Mouse (Mus musculus) ES-CJ7 (cell line): ENCODE measurements around the gene Sall1.

Experiments used
- DNase-seq: peaks from one replicate; pipeline ENCODE4 v3.0.0; 2011; ENCODE audit warnings: low read depth, low spot score

Gene Sall1

DNA sequence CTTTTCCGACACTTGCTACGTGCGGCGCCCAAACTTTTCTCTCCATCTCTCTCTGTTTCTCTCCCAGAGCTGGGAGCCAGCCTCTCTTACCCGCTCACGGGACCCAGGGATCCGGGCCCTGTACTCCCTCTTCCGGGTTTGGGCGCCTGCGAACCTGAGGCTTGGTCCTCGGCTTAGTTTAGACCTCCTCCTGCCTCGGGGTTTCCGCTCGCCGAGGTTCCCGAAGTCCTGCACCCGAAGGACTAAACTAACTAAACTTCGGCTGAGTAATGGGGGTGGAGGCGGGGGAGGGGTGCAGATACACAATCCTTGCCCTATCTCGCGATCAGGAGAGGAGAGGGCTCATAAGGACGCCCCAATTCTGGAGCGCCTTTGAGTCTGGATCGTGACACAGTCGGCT, at the start of gene Sall1:
Gene Sall1, minus strand, starts transcription at position 223 of the 400 bp plus-strand sequence.
- peak; percentile 78 for DNase-seq

DNA sequence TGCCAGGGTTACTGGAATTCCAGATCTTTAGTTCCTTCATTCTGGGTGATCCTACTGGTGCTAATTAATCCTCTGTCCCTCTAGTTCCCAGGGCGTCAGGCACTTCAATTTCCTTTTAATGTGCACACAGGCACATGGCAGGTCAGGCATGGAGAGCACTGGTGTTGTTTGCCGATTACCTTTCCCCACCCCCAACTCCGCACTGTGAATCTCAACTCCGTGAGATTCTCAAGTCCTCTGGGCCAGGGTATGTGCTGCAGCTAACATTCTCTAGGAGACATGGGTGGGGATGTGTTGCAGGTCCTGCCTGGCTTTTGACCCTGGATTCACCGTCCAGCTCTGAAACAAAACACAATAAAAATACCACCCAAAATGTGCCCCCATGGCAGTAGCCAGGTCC, 46.0 kb upstream of the Sall1 start:
- DNase-seq = no peak

DNA sequence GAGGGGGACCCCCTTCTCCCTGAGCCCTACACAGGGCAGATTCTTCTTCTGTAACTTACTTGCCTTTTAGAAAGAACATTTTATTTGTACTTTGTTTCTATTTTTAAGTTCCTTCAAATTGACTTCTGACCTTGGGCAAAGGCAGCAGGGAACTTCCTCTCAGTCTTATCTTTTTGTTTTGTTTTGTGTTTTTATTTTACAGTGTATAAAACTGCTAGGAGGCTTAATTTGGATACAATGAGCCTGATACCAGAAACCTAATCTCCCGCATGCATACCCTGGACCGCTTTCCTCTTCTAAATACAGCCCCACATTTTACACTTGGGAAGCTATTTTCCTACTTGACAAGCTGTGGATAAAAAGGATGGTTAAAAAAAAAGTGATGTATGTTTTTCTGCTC, 35.2 kb upstream of the Sall1 start:
- no peak for DNase-seq

DNA sequence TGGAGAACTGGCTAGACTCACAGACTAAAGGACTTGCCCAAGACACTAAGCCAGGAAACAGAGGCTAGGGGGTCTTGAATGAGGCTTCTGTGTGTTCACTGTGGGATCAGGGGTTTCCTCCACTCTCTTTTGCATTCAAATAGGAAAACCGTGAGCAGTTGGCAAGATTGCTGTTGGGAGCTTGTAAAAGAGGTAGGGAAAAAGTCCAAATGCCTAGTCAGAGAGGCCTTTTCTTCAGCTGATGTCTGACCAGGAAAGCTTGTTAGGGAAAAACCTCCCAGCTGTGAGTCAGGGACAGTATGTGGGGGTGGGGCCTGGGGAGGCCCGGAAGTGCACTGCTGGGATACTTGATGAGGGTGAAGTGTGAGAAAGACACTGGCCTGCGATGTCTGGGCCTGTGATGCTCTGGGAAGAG, 29.0 kb upstream of the Sall1 start:
- DNase-seq = peak; percentile 83

DNA sequence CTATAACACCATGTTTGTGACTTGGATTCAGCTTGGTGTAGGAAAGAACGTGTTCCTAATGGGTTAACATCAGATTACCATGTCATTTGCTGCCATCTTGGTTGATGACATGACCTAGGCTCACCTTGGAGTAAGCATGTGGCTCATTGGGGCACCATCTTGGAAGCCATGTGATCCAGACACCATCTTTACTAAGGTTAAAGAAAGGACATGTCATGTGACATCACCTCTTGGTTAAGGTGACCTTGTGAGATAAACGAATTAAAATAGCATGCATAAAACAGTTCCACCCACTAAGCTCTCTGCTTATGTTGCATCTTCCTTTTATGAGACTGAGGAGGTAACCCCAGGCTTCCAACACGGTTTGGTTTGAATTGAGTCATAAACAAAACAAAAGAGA, 23.5 kb upstream of the Sall1 start:
- peak; percentile 93 for DNase-seq

DNA sequence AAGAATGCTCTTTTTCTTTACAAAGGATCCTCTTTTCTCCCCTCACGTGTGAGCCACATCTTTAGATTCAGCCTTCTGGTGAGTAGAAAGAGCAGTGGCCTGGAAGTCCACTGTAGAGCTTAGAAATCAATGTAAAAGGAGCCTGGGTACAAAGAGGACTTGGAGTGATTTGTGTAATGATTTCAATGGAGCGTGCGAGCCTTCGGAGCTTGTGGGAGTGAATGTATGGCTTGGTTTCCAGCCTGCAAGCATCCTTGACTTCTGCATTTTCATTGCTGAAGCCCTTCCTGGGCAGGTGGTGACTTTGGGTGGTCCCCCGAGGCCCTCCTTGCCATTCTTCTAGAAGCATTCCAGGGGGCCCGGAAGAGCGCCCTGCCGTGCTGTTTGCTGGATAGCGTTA, 20.1 kb upstream of the Sall1 start:
- peak; percentile 43 for DNase-seq

DNA sequence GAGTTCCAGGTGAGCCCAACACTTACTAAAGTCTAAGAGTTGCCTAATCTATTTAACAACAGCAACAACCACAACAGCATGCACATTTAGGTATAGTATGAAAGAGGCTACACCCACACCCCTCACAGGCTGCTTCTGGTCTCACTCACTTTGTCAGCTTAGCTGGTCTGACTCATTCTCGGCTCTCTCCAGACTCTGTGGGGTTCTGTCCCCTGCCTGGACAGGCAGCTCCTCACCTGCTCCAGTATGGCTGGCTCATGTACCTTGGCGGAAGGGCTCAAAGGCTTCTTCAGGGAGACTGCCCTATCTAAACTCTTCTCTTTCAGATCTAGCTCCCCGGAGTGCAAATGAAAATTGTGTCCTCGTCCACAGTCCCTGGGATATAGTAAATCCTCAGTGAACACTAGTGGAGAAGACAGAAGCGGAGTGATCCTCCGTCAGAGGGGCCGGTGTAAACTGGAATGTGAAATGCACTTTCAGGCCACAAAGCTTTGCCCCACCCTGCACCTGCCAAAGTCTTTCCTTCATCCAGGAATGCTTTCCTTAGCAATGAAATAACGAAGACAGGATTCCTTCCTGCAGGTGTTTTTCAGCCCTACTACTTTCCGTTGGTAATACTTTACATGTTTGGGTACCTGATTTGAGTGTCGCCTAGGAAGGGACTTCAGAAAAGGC, 19.5 kb upstream of the Sall1 start:
- peak; percentile 77 for DNase-seq

DNA sequence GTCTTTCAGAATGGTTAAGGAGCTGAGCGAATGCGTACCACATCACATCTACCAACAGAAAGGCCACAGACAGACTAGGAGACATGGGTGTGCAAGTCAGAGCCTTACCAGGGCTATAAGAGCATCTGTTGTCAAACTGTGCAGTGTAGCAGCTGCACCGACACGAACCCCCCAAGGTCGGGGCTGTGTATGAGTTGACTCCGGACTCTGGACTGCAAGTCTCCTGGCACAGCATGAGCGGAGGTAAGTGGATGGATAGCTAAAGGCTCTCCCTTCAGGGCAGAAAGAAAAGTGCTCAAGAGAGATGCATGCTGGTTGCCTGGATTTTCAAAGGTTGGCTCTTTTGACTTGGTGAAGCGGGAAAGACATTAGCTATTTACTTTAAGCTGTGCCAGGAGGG, 16.8 kb upstream of the Sall1 start:
- no peak for DNase-seq

DNA sequence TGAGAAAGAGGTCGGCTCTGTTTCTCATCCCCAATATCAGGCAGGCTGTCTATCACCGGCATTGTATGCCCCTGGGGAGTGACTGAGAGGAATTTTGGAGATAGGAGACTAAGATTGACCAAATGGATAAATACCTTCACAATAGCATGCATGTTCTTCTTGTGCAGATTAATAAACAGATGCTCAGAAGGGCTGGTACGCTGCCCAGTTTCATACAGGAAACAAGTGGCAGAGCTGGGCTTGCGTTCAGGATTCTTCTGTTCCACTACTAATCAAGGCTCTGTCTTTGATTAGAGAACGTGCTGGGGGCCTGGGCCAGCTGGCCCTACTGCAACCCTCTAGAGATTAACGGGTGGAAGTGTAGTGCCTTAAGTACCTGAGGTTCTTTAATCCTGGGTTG, 15.5 kb upstream of the Sall1 start:
- no peak for DNase-seq

DNA sequence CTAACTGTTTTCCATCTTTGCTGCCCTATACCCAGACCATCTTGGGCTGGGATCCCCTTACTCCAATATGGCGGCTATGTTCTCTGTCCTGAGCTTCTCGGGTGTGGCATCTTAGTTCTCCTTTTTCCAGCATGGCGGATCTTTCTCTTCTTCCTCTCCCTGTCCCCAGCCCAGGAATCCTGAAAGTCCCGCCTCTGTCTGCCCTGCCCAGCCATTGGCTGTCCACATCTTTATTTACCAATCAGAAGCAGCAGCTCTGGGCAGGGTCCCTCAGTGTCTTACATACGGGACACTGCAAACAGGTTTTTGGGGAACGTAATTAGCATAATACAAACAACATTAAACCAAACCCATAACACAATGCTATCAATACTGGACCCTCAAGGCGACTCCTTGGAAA, 8.9 kb upstream of the Sall1 start:
- peak; percentile 96 for DNase-seq

DNA sequence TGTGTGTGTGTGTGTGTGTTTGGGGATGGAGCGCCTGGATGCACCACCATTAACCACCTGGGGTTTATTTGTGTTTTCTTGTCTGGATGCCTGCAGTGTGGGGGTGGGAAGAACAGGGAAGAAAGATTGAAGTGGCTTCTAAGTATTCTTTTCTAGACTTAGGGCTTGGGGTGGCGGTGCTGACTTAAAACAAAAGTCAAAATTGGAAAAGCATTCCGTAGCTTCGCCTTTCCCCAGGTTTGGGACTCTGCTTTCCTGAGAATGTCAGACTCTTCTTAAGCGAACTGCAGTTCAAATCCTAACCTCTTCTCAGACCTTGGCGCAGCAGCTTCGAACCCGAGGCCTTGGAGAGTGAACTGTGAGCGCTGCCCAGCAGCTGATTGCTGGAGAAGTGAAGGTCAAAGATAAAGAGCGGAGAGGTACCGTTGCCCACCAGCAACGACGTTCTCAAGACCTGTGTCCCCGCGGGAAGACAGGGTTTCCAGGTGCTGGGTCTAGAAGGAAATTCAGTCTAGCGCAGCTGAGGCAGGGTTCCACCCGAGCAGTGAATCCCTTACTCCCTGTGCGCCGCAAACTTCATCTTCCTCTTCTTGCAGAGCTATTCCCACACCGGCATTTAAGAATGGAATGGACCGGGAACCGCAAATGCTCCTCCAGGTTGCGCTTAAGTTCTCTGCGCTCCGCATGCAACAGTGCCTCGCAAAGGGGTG, 2.8 kb upstream of the Sall1 start:
- DNase-seq = peak; percentile 88

DNA sequence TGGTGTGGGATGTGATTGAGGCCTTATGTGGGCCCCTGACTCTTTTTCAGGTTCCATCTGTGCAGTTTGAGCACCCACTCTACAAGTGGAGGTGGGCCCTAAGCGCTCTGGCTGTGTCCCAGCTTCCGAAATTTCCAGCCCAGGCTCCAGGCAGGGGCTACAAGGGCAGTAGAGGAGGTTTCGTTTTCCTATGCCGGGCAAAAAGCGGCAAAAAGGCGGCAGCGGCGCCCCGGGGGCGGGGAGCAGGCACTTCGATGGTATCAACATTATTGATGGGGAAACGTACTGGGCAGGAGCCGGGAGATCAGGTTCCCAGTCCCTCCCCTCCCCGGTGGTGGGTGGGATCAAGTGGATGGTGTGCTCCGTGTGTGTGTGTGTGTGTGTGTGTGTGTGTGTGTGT, 2.3 kb upstream of the Sall1 start:
- peak; percentile 83 for DNase-seq

DNA sequence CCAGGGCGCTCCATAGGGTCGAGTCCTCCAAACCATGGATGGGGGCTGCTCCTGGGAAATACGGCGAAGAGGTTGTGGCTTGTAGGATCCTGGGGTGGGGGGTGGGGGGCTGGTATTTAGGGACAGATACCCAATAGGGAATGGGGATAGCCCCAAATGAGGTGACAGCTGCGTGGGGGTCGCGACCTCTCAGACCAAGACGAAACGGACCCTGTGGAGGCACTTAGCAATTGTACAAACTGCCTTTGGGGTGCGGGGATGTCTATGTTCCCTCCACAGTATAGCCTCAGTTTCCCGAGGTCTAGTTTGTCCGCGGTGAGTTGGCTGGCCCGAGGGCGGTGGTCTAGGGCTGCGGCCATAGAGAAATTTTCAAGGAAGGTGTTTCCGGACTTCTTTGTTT, 1.8 kb upstream of the Sall1 start:
- DNase-seq = no peak

DNA sequence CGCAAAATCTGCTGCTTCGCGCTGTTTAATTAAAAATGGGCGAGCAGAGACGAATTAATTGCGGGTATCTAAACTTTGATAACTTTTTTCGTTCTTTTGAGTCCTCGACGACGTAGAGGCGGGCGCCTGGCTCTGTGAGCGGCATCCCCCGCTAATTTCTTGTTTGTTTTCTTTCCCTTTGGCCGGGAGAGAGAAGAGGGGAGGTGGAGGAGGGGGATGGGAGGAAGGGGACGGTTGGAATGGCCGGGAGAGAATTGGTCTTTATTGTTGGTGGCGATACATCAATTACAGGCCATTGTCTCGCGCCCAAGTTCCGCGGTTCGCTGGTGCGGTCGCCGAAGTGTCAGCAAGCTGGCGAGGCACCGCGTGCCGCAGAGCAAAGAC, 1.2 kb upstream of the Sall1 start:
- peak; percentile 78 for DNase-seq

DNA sequence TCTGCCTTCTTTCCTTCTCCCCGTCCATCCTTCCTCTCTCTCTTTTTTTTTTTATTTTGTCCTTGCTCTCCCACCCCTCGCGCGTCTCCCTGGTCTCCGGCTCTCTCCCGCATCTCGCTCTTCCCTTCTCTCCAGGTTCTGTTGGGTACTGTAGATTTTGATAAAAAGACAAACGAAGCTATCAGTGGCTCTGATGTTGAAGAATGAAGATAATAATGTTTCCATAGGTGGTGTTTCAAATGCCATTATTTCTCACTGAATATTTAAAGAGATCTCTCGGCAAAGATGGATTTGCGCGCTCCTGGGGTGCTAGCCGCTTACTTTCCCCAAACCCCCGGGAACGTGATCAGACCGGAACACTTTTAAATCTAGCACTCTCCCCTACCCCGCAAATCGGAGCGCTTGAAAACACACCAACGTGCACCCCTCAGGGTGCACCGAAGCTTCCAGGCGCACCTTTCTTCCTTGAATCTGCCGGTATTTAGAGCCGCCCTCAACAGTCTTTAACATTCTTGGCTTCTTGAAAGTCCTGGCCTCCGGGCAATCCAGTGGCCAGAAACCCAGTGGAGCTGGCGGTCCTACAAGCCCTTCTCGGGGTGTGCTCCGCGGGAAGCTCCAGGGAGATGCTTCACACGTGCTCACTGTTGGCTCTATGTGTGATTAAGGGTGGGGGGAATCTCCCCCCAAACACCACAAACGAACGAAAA, 702 bp upstream of the Sall1 start:
- peak; percentile 64 for DNase-seq

DNA sequence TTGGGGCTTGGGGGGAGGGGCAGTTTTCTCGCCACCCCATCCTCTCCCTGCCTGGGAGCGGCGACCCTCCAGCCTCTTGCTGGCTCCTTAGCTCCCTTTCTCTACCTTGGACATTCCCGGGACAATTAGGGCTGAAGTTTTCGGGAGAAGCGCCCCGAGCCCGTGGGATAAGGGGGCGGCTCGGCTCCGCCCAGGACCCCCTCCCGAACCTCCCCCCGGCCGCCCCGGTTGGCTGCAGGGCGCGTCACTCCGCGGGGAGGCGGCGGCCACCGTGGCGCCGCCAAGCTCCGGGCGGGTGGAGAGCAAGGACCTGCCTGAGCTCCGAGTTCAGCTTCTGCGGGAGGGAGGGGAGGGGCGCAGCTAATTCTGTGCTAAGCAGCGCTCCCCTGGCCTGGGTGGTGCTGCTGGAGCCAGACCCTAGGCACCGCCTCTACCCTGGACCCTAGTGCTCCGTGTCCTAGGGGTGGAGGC, 556 bp downstream of the Sall1 start:
- DNase-seq = peak; percentile 89

DNA sequence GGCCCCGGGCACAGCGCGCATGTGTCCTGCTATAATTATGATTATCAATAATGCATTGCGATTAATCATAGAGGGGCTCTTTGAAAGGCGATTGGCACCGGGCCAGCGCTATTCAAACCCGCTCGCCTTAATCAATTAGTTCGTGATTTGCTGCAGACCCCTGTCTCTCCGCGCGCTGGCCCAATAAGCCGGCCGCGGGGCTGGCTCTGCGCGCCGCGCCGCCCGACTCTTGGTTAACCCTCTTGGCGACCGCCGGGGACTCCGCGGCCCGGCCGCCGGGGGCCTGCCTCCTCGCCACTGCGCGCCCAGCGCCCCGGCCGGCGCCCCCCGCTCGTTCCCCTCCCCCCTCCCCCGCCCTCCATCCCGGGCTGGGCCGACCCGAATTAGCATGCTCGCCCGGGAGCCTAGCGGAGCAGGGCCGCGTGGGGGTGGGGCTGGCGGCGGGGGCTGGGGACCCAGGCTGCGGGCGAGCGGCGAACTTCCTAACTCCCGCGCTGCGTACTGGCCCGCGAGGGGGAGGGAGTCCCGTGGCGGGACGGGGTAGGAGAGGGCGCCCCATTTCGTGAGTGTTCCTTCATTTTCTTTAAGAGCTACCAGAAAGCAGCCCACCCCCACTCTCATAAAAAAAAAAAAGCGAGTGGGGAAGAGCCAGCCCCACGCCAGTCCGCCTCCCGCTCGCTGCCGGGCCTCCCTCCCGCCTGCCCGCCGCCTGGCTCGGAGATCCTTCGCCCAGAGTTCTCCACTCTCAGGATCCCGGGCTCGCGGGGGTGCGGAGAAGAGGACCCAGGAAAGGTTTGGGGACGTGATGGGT, 1.2 kb downstream of the Sall1 start:
- peak; percentile 91 for DNase-seq

DNA sequence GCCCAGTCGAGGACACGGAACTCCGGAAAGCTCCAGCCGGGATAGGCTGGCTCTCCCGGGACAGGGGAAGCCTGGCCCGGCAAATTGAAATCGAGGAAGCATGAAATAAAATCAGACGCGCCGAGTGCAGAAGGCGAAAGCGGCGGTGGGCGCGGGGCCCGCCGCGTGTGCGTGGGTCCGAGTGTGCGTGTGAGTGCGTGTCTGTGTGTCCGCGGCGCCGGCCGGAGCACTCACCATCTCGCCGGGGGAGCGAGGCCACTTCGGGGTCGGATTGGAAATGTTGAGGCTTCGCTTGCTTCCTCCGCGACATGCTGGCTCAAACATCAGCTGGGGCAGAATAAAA, 1.9 kb downstream of the Sall1 start:
- peak; percentile 43 for DNase-seq

DNA sequence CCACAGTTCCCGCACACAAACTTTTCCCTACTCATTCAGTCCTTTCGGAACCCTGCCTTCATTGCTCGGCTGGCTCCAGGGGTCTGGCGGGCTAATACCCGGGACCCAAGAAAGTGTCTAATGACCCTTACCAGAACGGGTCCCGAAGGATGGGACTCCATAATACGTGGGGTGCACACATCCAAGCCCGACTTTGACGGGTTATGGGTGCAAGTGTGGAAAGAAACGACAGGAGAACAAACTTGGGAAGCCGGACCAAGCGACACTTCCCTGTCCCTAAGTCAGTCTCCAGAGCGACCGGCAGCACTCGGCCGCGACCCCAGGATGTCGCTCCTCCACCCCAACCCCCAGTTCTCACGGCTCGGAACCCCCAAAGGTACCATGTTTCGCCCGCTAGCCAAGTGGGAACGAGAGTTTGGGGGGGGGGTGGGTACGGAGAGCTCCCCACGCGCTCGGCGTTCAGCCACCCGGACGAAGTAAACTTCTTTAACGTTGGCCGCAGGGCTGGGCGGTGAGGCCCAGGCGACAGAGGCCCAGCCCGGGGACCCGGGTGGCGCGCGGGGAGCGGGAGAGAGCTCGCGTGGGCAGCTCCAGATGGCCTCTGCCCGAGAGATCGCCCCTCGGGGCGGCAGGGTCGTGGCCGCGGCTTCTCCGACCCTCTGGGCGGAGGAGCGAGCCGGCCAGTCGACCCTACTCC, 2.4 kb downstream of the Sall1 start:
- peak; percentile 41 for DNase-seq

DNA sequence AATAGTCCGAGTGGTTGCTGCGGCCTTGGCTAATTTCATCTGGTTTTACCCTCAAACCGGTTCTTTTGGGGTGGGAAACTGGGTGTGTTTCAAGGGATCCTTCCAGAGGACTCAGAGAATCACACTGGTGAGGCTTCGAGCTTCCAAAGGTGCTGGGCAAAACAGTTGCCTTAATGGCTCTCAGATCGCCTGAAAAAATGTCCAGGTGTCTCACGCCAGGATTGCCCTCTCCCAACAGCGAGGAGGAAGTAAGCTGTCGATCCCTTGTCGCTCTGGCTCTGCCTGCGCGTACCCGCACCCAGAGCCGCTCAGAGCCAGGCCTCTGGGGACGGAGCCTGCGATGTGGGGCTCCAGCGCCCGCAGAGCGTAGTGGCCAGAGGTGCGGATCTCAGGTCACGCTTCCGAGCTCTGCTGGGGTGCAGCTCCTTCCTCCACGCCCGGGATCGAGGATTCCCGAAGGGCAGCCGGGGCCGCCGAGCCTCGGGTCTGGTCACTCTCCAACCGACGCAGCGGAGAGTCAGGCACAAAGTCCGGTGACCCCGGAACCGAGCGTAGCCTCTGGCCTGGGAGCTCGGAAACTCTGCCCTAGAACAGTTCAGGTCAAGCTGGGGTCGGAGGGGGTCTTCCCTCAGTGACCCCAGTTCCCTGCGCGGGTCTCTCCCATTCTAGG, 3.1 kb downstream of the Sall1 start:
- DNase-seq = peak; percentile 56

DNA sequence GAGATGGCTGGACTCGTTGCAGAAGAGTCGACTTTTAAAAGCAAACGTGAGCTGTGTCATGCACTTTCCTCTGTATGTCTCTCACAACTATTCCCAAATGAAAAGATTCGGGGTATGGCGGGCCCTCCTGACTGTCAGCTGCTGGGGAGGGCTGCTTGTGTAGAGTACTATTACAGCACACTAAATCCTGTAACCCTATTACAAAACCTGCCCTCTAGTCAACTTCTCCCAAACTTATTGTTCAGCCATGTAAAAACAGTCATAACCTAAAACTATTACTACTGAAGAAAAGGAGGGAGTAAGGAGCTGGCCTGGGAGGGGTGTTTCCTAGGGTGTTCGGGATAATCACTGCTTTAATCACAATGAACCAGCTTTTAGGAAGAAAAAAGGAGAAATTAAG, 4.1 kb downstream of the Sall1 start:
- DNase-seq = no peak
